Mouse (Mus musculus): ENCODE data around the gene Erc2. TPM values are rescaled to one million over a fixed set of nuclear protein-coding genes. Genes with fewer than 3 reads are reported as not detected.

The Erc2 gene
- total and polyA plus RNA-seq, 2 experiments from 2014 or later: 0.11 to 1.7 TPM

DNA sequence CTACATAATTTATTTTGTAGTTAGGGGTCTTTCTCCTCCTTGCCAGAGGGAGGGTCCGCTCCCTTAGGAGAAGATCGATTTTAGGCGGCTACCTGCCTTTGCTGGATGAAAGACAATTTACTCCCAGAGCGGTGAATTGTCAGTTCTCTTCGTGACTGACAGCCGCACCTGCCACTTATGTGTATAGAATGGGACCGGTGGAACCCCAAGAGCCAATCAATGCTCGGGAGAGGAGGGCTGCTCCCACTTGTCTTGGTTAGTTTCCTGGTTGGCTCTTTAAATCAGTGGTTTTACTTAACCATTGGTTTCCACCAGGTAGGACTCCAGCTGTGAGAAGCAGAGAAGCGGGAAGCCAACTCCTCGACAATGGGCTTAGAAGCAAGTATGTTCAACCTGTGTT lies 1.1 kb downstream of the Erc2 start:
- ATAC-seq (ENCODE audit: insufficient read depth, low read depth) (peak; percentile 62; the same call in 1 of the 2 replicates), DNase-seq (ENCODE audit: low spot score) (peak; percentile 24)
- no peaks in the 10 kb centered on the region; the same call in 1 of the 2 replicates for H3K4me1 ChIP-seq (ENCODE audit: control insufficient read depth, insufficient read depth)
- peak overlapping the region; percentile 66 for H3K4me3 ChIP-seq (ENCODE audit: low read depth, low read length)
- peak overlapping the region; percentile 87 for H3K4me2 ChIP-seq (ENCODE audit: low read depth, low read length)
- no peaks in the 10 kb centered on the region for H3K9me3 ChIP-seq (replicated peaks; ENCODE audit: control insufficient read depth, low read length)
- peaks cover 9% of the 10 kb centered on the region; the same call in 1 of the 2 replicates for H3K27me3 ChIP-seq (ENCODE audit: control insufficient read depth, insufficient read depth, low read length)
- no peak for TF ChIP-seq CTCF (IDR thresholded peaks at IDR 0.05; ENCODE audit: low read depth)
- no peak for TF ChIP-seq EP300 (IDR thresholded peaks at IDR 0.05; ENCODE audit: low read depth)
- no peak overlapping the region for H3K27ac ChIP-seq (ENCODE audit: low read depth)
- H3K9ac ChIP-seq (replicated peaks; ENCODE audit: low read depth, low read length): no peak overlapping the region
- WGBS: 9% methylated on average over 10 of the region's 10 CpGs
- no peaks in the 10 kb centered on the region for H3K36me3 ChIP-seq (replicated peaks; ENCODE audit: control insufficient read depth, insufficient read depth, low read length)

DNA sequence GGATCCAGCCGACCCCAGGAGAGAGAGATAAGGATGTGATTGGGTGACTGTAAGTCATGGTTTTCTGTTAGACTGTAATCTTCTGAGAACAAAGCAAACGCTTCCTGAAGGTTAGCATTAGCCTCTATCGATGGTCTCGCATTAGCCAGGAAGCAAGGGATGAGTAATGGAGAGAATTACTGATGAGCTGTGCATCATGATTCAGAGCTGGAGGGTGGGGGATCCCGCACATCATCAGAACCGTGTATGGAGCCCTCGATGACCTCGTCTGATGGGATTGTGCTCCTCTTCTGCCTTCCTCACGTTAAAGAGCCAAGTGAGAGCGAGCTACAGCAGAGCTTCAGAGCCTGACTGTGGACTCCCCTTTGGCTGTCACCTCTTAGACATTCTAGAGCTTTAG lies 6.5 kb downstream of the Erc2 start:
- 45% methylated on average over 10 of the region's 10 CpGs for WGBS
- DNase-seq (ENCODE audit: low spot score) (no peak), ATAC-seq (ENCODE audit: insufficient read depth, low read depth) (no peak)
- Histone ChIP-seq H3K27ac (ENCODE audit: low read depth) (no peak overlapping the region), H3K4me3 (ENCODE audit: low read depth, low read length) (no peak overlapping the region), H3K4me1 (ENCODE audit: control insufficient read depth, insufficient read depth) (no peaks in the 10 kb centered on the region), H3K36me3 (replicated peaks; ENCODE audit: control insufficient read depth, insufficient read depth, low read length) (no peaks in the 10 kb centered on the region), H3K27me3 (ENCODE audit: control insufficient read depth, insufficient read depth, low read length) (no peaks in the 10 kb centered on the region), H3K4me2 (ENCODE audit: low read depth, low read length) (no peak overlapping the region), H3K9me3 (replicated peaks; ENCODE audit: control insufficient read depth, low read length) (no peaks in the 10 kb centered on the region), H3K9ac (replicated peaks; ENCODE audit: low read depth, low read length) (no peak overlapping the region)
- TF ChIP-seq CTCF (IDR thresholded peaks at IDR 0.05; ENCODE audit: low read depth) (no peak), EP300 (IDR thresholded peaks at IDR 0.05; ENCODE audit: low read depth) (no peak)

GRCm38 (mm10) chr14:27629369-27630012 lies 7.3 kb downstream of the Erc2 start:
- no peak for DNase-seq (ENCODE audit: low spot score)
- WGBS: 75% methylated on average over 5 of the region's 5 CpGs
- H3K9me3 ChIP-seq (replicated peaks; ENCODE audit: control insufficient read depth, low read length): no peaks in the 10 kb centered on the region
- ATAC-seq (ENCODE audit: insufficient read depth, low read depth): no peak
- H3K4me2 ChIP-seq (ENCODE audit: low read depth, low read length): no peak overlapping the region
- no peak overlapping the region for H3K4me3 ChIP-seq (ENCODE audit: low read depth, low read length)
- H3K36me3 ChIP-seq (replicated peaks; ENCODE audit: control insufficient read depth, insufficient read depth, low read length): no peaks in the 10 kb centered on the region
- TF ChIP-seq EP300 (IDR thresholded peaks at IDR 0.05; ENCODE audit: low read depth) (no peak), CTCF (IDR thresholded peaks at IDR 0.05; ENCODE audit: low read depth) (no peak)
- H3K27ac ChIP-seq (ENCODE audit: low read depth): no peak overlapping the region
- no peak overlapping the region for H3K9ac ChIP-seq (replicated peaks; ENCODE audit: low read depth, low read length)
- no peaks in the 10 kb centered on the region for H3K27me3 ChIP-seq (ENCODE audit: control insufficient read depth, insufficient read depth, low read length)
- no peaks in the 10 kb centered on the region for H3K4me1 ChIP-seq (ENCODE audit: control insufficient read depth, insufficient read depth)

- no peaks in the 10 kb centered on the region for H3K9me3 ChIP-seq (replicated peaks; ENCODE audit: control insufficient read depth, low read length)
- no peak for DNase-seq (ENCODE audit: low spot score)
- TF ChIP-seq EP300 (IDR thresholded peaks at IDR 0.05; ENCODE audit: low read depth) (no peak), CTCF (IDR thresholded peaks at IDR 0.05; ENCODE audit: low read depth) (no peak)
- no peak overlapping the region for H3K9ac ChIP-seq (replicated peaks; ENCODE audit: low read depth, low read length)
- WGBS: 69% methylated on average over 9 of the region's 9 CpGs
- no peak overlapping the region for H3K27ac ChIP-seq (ENCODE audit: low read depth)
- no peaks in the 10 kb centered on the region for H3K27me3 ChIP-seq (ENCODE audit: control insufficient read depth, insufficient read depth, low read length)
- no peaks in the 10 kb centered on the region for H3K36me3 ChIP-seq (replicated peaks; ENCODE audit: control insufficient read depth, insufficient read depth, low read length)
- no peak overlapping the region for H3K4me3 ChIP-seq (ENCODE audit: low read depth, low read length)
- ATAC-seq (ENCODE audit: insufficient read depth, low read depth): no peak
- no peak overlapping the region for H3K4me2 ChIP-seq (ENCODE audit: low read depth, low read length)
- no peaks in the 10 kb centered on the region for H3K4me1 ChIP-seq (ENCODE audit: control insufficient read depth, insufficient read depth)
Observed at GRCm38 (mm10) chr14:27630973-27631640, 8.9 kb downstream of the Erc2 start.

DNA sequence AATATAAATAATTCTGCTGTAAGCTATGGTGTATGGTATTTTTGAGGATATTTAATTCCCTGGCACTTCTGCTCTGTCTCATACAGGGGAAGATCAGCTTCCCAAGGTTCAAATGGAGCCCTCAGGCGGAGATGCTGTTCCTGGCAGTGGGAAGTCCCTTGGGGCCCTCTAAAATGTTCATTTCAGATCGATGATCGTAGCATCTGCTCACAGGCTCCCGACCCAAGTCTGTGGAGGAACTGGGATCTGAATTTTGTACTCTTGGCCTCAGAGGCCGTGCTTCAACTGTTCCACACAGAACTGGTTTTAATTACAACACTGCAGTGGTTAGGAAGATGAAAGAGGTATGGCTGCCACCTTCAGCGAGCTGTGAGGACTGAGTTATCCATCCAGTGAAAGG lies 12.5 kb downstream of the Erc2 start:
- Histone ChIP-seq H3K36me3 (replicated peaks; ENCODE audit: control insufficient read depth, insufficient read depth, low read length) (no peaks in the 10 kb centered on the region), H3K9ac (replicated peaks; ENCODE audit: low read depth, low read length) (no peak overlapping the region), H3K27ac (ENCODE audit: low read depth) (no peak overlapping the region), H3K27me3 (ENCODE audit: control insufficient read depth, insufficient read depth, low read length) (no peaks in the 10 kb centered on the region), H3K9me3 (replicated peaks; ENCODE audit: control insufficient read depth, low read length) (no peaks in the 10 kb centered on the region), H3K4me1 (ENCODE audit: control insufficient read depth, insufficient read depth) (no peaks in the 10 kb centered on the region), H3K4me2 (ENCODE audit: low read depth, low read length) (no peak overlapping the region), H3K4me3 (ENCODE audit: low read depth, low read length) (no peak overlapping the region)
- no peak for TF ChIP-seq EP300 (IDR thresholded peaks at IDR 0.05; ENCODE audit: low read depth)
- TF ChIP-seq CTCF (IDR thresholded peaks at IDR 0.05; ENCODE audit: low read depth): no peak
- ATAC-seq (ENCODE audit: insufficient read depth, low read depth): no peak
- 76% methylated on average over 6 of the region's 6 CpGs for WGBS
- no peak for DNase-seq (ENCODE audit: low spot score)
